Mouse (Mus musculus): ENCODE measurements at regions not wholly inside any gene's neighbourhood (a gene's known extent, or its start where the extent isn't known, plus 50 kb on each side); places are given as distances from the start of the nearest gene placed in this dataset.

DNA sequence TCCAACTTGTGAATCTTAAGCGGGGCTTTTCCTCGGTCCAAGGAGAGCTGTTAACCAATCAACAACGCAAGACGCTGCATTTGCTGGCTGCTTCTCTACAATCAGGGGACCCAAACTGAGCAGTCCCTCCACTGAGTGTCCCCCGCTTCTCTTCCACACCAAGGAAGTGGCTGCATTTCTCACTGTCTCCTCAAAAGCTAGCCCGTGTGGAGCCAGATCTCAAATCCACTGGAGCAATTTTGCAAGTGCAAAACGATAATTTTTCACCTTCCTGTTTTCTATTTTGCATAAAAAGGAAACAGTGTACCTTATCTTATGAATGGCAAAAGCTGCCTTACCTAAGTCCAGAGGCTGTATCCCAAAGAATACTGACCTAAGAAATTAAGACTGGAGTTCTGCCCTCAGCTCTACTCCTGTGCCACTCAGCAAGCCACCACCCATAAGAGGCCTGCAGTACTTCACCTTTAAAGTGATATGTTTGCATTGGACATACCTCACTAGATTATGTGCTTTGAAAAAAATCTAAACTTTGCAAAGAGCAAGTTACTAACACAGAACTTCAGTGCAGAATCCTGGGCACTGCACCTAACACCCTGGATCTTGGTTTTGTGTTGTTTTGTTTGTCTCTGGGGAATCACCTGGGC is 52.7 kb upstream of the Nap1l1 start:
- Histone ChIP-seq H3K4me3 (ENCODE audit: control insufficient read depth, low read depth, low read length) (no peak overlapping the region), H3K27ac (ENCODE audit: control insufficient read depth, insufficient read depth, low read depth, low read length) (no peak overlapping the region), H3K36me3 (ENCODE audit: control insufficient read depth, insufficient read depth, low read length) (no peaks in the 10 kb centered on the region), H3K4me1 (ENCODE audit: control insufficient read depth, insufficient read depth, low read length) (no peaks in the 10 kb centered on the region; the same call in 1 of the 2 replicates), H3K27me3 (ENCODE audit: control insufficient read depth, insufficient read depth, low read length) (no peaks in the 10 kb centered on the region)
- TF ChIP-seq CTCF (IDR thresholded peaks at IDR 0.05; ENCODE audit: control insufficient read depth, insufficient read depth, insufficient replicate concordance, low read depth, low read length) (no peak), POLR2A (IDR thresholded peaks at IDR 0.05; ENCODE audit: control insufficient read depth, low read depth, low read length) (no peak)

DNA sequence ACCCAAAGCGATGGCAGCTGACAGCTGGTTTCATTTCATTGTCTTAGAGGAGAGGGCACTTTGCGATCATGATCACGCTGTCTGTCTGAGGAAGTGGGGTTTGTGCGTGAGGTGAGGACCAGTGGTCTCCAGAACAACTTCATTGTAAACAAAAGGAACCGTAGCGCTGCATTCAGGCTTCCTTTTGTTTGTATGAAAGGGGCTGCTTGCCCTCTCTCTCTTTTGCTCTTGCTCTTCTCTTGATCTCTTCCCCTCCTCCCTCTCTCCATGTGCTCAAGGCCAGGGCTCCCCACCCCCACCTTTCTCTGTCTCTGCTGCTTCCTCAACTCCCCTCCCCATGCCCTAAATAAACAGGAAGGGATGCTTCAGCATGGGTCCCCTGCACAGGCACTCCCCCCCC is 51.0 kb upstream of the Nap1l1 start:
- H3K27me3 ChIP-seq (ENCODE audit: control insufficient read depth, insufficient read depth, low read length): no peaks in the 10 kb centered on the region
- TF ChIP-seq CTCF (IDR thresholded peaks at IDR 0.05; ENCODE audit: control insufficient read depth, insufficient read depth, insufficient replicate concordance, low read depth, low read length): no peak
- no peak for TF ChIP-seq POLR2A (IDR thresholded peaks at IDR 0.05; ENCODE audit: control insufficient read depth, low read depth, low read length)
- no peak overlapping the region for H3K4me3 ChIP-seq (ENCODE audit: control insufficient read depth, low read depth, low read length)
- no peaks in the 10 kb centered on the region for H3K36me3 ChIP-seq (ENCODE audit: control insufficient read depth, insufficient read depth, low read length)
- no peak overlapping the region for H3K27ac ChIP-seq (ENCODE audit: control insufficient read depth, insufficient read depth, low read depth, low read length)
- no peaks in the 10 kb centered on the region; the same call in 1 of the 2 replicates for H3K4me1 ChIP-seq (ENCODE audit: control insufficient read depth, insufficient read depth, low read length)

DNA sequence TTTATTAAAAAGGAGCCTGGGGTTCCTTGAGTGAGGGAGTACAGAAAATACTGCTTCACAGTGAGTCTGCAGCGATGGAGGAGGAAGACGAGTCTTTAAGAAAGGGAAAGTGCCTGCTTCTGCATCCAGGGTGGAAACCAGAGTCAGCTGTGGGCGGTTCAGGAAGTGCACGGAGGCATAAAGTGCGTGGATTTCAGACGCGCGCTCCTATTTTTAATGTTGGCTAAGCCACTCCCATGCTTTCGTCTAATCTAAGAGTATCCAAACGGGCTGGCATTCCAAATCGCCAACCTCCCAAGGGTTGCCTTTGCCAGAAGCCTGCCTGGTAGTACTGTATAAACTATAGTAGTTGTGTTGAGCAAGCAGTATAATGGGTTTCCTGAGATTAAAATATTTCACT is 50.4 kb upstream of the Nap1l1 start:
- Histone ChIP-seq H3K4me3 (ENCODE audit: control insufficient read depth, low read depth, low read length) (no peak overlapping the region), H3K27ac (ENCODE audit: control insufficient read depth, insufficient read depth, low read depth, low read length) (no peak overlapping the region), H3K36me3 (ENCODE audit: control insufficient read depth, insufficient read depth, low read length) (no peaks in the 10 kb centered on the region), H3K4me1 (ENCODE audit: control insufficient read depth, insufficient read depth, low read length) (no peaks in the 10 kb centered on the region; the same call in 1 of the 2 replicates), H3K27me3 (ENCODE audit: control insufficient read depth, insufficient read depth, low read length) (no peaks in the 10 kb centered on the region)
- TF ChIP-seq CTCF (IDR thresholded peaks at IDR 0.05; ENCODE audit: control insufficient read depth, insufficient read depth, insufficient replicate concordance, low read depth, low read length) (no peak), POLR2A (IDR thresholded peaks at IDR 0.05; ENCODE audit: control insufficient read depth, low read depth, low read length) (no peak)
